Mouse (Mus musculus) midbrain, embryonic 15.5 days (tissue): ENCODE results near the gene Wdr6. TPM values are rescaled to one million over a fixed set of nuclear protein-coding genes. Genes with fewer than 3 reads are reported as not detected.

Experiments
- ATAC-seq: fragments of 200-750 bp; cut with Nextera tagmentation; replicated peaks from 2 replicates; pipeline ENCODE4 v1.8.0; 2017; ENCODE audit warnings: moderate TSS enrichment
- H3K27ac ChIP-seq: fragments of 300-500 bp; sonication (generic); 2 replicates; pipeline ENCODE4 v1.5.1; 2015; ENCODE audit warnings: mild to moderate bottlenecking, inconsistent platforms
- H3K27me3 ChIP-seq: fragments of 300-500 bp; sonication (generic); replicated peaks from 2 replicates; pipeline ENCODE4 v1.6.1; 2015; ENCODE audit warnings: inconsistent platforms
- H3K36me3 ChIP-seq: fragments of 300-500 bp; sonication (generic); replicated peaks from 2 replicates; pipeline ENCODE4 v1.6.1; 2015; ENCODE audit warnings: inconsistent platforms
- H3K4me1 ChIP-seq: fragments of 300-500 bp; sonication (generic); 2 replicates; pipeline ENCODE4 v1.6.1; 2015; ENCODE audit warnings: inconsistent platforms
- H3K4me2 ChIP-seq: fragments of 300-500 bp; sonication (generic); 2 replicates; pipeline ENCODE4 v1.6.1; 2015; ENCODE audit warnings: inconsistent platforms, mild to moderate bottlenecking, moderate library complexity
- H3K4me3 ChIP-seq: fragments of 300-500 bp; sonication (generic); 2 replicates; pipeline ENCODE4 v1.5.1; 2015; ENCODE audit warnings: mild to moderate bottlenecking, inconsistent platforms
- H3K9ac ChIP-seq: fragments of 300-500 bp; sonication (generic); 2 replicates; pipeline ENCODE4 v1.6.1; 2015; ENCODE audit warnings: mild to moderate bottlenecking, inconsistent platforms
- H3K9me3 ChIP-seq: fragments of 300-500 bp; sonication (generic); 2 replicates; pipeline ENCODE4 v1.6.1; 2016; ENCODE audit warnings: inconsistent platforms
- WGBS: fragments of 180-500 bp; shearing (Covaris S2); methylation state at CpG from one replicate; pipeline ENCODE4 v1.1.7; 2015; ENCODE audit warnings: mixed read lengths; 5-methylcytosine and 5-hydroxymethylcytosine counted together
- microRNA counts: library from miRNA; unstranded; fragments of <30 nt; microRNA quantifications from one replicate; lab custom pipeline; 2016
- microRNA-seq: library from miRNA; unstranded; fragments of <30 nt; microRNA quantifications from one replicate; pipeline ENCODE4, GENCODE M21; 2016
- polyA plus RNA-seq: library from polyadenylated mRNA; unstranded; fragments of >200 nt; fragmentation: Nextera tagmentation; extraction: Ambion mirVana; gene quantifications from 2 replicates; pipeline ENCODE4 v1.2.1, GENCODE M21; 2015

The Wdr6 gene
- polyA plus RNA-seq, 1 experiment from 2014 or later = 429 TPM

- peaks cover 56% of the 10 kb centered on the region for H3K36me3 ChIP-seq
Observed at GRCm38 (mm10) chr9:108546875-108547274, 31.7 kb downstream of the Wdr6 start.

GRCm38 (mm10) chr9:108545986-108546385 is 32.6 kb downstream of the Wdr6 start:
- H3K27me3 ChIP-seq = no peaks in the 10 kb centered on the region
- ATAC-seq = no peak
- H3K9me3 ChIP-seq = no peaks in the 10 kb centered on the region
- no peak overlapping the region for H3K4me3 ChIP-seq
- H3K27ac ChIP-seq = no peak overlapping the region
- WGBS = 95% methylated on average over 3 of the region's 3 CpGs
- no peak overlapping the region for H3K9ac ChIP-seq
- H3K4me2 ChIP-seq = no peak overlapping the region
- H3K4me1 ChIP-seq = no peaks in the 10 kb centered on the region
- H3K36me3 ChIP-seq = peaks cover 59% of the 10 kb centered on the region

More at GRCm38 (mm10) chr9:108546875-108547274, 31.7 kb downstream of the Wdr6 start:
- no peak for ATAC-seq
- no peak overlapping the region for H3K4me2 ChIP-seq
- H3K4me1 ChIP-seq = no peaks in the 10 kb centered on the region
- no peaks in the 10 kb centered on the region for H3K9me3 ChIP-seq
- H3K27ac ChIP-seq = no peak overlapping the region
- no peak overlapping the region for H3K4me3 ChIP-seq
- 98% methylated on average over 1 of the region's 1 CpGs for WGBS
- no peak overlapping the region for H3K9ac ChIP-seq
- H3K27me3 ChIP-seq = no peaks in the 10 kb centered on the region

DNA sequence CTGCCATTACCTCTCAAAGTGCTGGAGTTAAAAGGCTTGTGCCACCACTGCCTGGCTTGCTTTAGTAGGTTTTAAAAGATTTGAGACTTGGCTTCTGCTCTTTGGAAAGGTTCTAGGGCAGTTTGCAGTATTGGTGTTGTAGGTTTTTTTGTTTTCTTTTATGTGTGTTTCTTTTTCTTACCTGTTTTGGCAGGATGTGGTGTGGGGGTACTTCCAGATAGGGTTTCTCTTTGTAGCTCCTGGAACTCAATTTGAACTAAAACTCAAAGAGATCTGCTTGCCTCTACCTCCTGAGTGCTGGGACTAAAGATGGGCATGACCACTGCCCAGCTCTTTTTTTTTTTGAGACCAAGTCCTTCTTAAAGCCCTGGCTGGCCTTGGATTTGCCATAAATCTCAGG is 37.7 kb downstream of the Wdr6 start:
- no peak overlapping the region for H3K4me2 ChIP-seq
- no peak overlapping the region for H3K4me3 ChIP-seq
- no peak overlapping the region for H3K27ac ChIP-seq
- no peaks in the 10 kb centered on the region for H3K9me3 ChIP-seq
- peaks cover 59% of the 10 kb centered on the region for H3K36me3 ChIP-seq
- no peak for ATAC-seq
- no peak overlapping the region for H3K9ac ChIP-seq
- no peaks in the 10 kb centered on the region for H3K4me1 ChIP-seq
- H3K27me3 ChIP-seq = no peaks in the 10 kb centered on the region

- Histone ChIP-seq H3K27ac (no peak overlapping the region), H3K4me3 (no peak overlapping the region), H3K9me3 (no peaks in the 10 kb centered on the region), H3K4me1 (no peaks in the 10 kb centered on the region), H3K9ac (no peak overlapping the region), H3K4me2 (no peak overlapping the region), H3K36me3 (peaks cover 60% of the 10 kb centered on the region), H3K27me3 (no peaks in the 10 kb centered on the region)
- 95% methylated on average over 1 of the region's 1 CpGs for WGBS
- ATAC-seq = no peak
Observed at GRCm38 (mm10) chr9:108531496-108531895, 47.0 kb downstream of the Wdr6 start.

DNA sequence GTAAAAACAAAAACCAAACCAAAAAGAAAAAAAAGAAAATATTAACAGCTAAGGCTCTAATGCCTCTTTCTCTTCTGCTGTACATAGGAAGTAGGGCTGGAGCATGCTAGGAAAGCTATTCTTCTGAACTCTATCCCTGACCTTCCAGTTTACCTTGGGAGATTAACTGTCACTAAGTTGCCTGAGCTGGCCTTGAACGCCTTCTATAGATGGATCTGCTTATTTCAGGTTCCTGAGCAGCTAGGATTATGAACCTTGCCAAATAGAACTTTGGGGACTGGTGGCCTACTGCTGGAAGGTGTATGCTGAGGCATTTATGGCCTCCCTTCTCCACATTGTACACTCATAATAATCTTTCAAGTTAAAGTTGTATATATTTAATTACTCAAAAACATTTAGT is 47.6 kb downstream of the Wdr6 start:
- Histone ChIP-seq H3K4me3 (no peak overlapping the region), H3K27me3 (no peaks in the 10 kb centered on the region), H3K9ac (no peak overlapping the region), H3K36me3 (peaks cover 54% of the 10 kb centered on the region), H3K9me3 (no peaks in the 10 kb centered on the region), H3K27ac (no peak overlapping the region), H3K4me1 (no peaks in the 10 kb centered on the region), H3K4me2 (no peak overlapping the region)
- no peak for ATAC-seq
- 91% methylated on average over 1 of the region's 1 CpGs for WGBS

- ATAC-seq = no peak
- WGBS = 89% methylated on average over 3 of the region's 3 CpGs
Observed at GRCm38 (mm10) chr9:108525400-108525799, 53.1 kb downstream of the Wdr6 start.

DNA sequence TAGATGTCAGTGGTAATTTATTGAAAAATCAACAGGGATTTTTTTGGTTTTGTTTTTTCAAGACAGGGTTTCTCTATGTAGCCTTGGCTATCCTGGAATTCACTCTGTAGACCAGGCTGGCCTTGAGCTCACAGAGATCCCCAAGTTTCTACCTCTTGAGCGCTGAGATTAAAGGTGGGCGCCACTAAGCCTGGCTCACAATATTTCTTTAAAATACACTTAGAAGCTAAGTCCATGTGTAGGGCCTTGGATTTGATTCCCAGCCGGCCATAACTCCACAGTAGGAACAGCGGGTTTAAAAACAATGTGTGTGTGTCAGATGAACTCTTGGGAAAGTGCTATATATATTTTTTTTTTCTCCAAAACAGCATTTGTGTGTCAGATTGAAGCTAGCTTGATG is 55.2 kb downstream of the Wdr6 start:
- no peak for ATAC-seq
- H3K36me3 ChIP-seq = peaks cover 2% of the 10 kb centered on the region
- H3K27ac ChIP-seq = no peak overlapping the region
- no peaks in the 10 kb centered on the region for H3K27me3 ChIP-seq
- no peak overlapping the region for H3K9ac ChIP-seq
- H3K9me3 ChIP-seq = no peaks in the 10 kb centered on the region
- no peak overlapping the region for H3K4me2 ChIP-seq
- WGBS = 95% methylated on average over 4 of the region's 4 CpGs
- H3K4me1 ChIP-seq = peaks cover 29% of the 10 kb centered on the region
- no peak overlapping the region for H3K4me3 ChIP-seq

More at GRCm38 (mm10) chr9:108525400-108525799, 53.1 kb downstream of the Wdr6 start:
- Histone ChIP-seq H3K4me3 (no peak overlapping the region), H3K9ac (no peak overlapping the region), H3K4me2 (no peak overlapping the region), H3K4me1 (peaks cover 11% of the 10 kb centered on the region), H3K9me3 (no peaks in the 10 kb centered on the region), H3K27ac (no peak overlapping the region), H3K27me3 (no peaks in the 10 kb centered on the region), H3K36me3 (peaks cover 16% of the 10 kb centered on the region)

MicroRNA genes within 50 kb of the gene (microRNA counts, 519-probe panel; counts per million panel counts)
- 2,814 counts per million, percentile 62 among the panel's probes with 10 or more counts for microRNA mmu-miR-191 (lab: Ali Mortazavi, UCI)
- 2,738 counts per million, percentile 59 among the panel's probes with 10 or more counts for microRNA mmu-miR-425 (lab: Ali Mortazavi, UCI)

Small RNA genes within 50 kb of the gene (microRNA-seq; reads per million reads assigned to microRNA genes)
- gene Gm24083 (not detected), gene Mir191 (not detected), gene Mir425 (1,142 reads per million, percentile 81 among the genes with 10 or more reads in this experiment)

Other genes starting within 250 kb of the Wdr6 start
- gene Gpx1, start 239.8 kb downstream of the Wdr6 start, polyA plus RNA-seq = 413 and 429 TPM in 2 replicates
- gene Usp4, start 230.9 kb downstream of the Wdr6 start, polyA plus RNA-seq = 149 and 151 TPM in 2 replicates
- gene 1700102P08Rik, start 185.9 kb downstream of the Wdr6 start, polyA plus RNA-seq = 2.4 and 2.7 TPM in 2 replicates
- 1.7 and 1.8 TPM in 2 replicates for gene Ccdc36, start 150.3 kb downstream of the Wdr6 start, polyA plus RNA-seq
- gene BC048562, start 142.3 kb downstream of the Wdr6 start, polyA plus RNA-seq = not detected in 2 replicates
- 70.2 and 71.4 TPM in 2 replicates for gene Ccdc71, start 118.2 kb downstream of the Wdr6 start, polyA plus RNA-seq
- gene Klhdc8b, start 117.2 kb downstream of the Wdr6 start, polyA plus RNA-seq = 82.8 and 87.3 TPM in 2 replicates
- 19.1 and 22.7 TPM in 2 replicates for gene Lamb2, start 99.0 kb downstream of the Wdr6 start, polyA plus RNA-seq
- 87.1 and 94.3 TPM in 2 replicates for gene Usp19, start 88.1 kb downstream of the Wdr6 start, polyA plus RNA-seq
- gene Qars, start 71.0 kb downstream of the Wdr6 start, polyA plus RNA-seq = 64.0 and 64.6 TPM in 2 replicates
- gene Qrich1, start 61.9 kb downstream of the Wdr6 start, polyA plus RNA-seq = 132 and 133 TPM in 2 replicates
- 101 TPM in 2 replicates for gene Impdh2, start 18.5 kb downstream of the Wdr6 start, polyA plus RNA-seq
- 75.2 and 76.8 TPM in 2 replicates for gene Ndufaf3, start 11.3 kb downstream of the Wdr6 start, polyA plus RNA-seq
- gene Dalrd3, start 8.9 kb downstream of the Wdr6 start, polyA plus RNA-seq = 336 and 351 TPM in 2 replicates
- gene P4htm, start 18.9 kb upstream of the Wdr6 start, polyA plus RNA-seq = 32.7 and 38.5 TPM in 2 replicates
- 51.7 and 53.3 TPM in 2 replicates for gene Arih2, start 70.6 kb upstream of the Wdr6 start, polyA plus RNA-seq
- gene Slc25a20, start 83.3 kb upstream of the Wdr6 start, polyA plus RNA-seq = 43.2 and 45.1 TPM in 2 replicates
- 67.7 and 68.4 TPM in 2 replicates for gene Prkar2a, start 110.6 kb upstream of the Wdr6 start, polyA plus RNA-seq
- gene Ip6k2, start 205.1 kb upstream of the Wdr6 start, polyA plus RNA-seq = 230 and 239 TPM in 2 replicates
- gene Nckipsd, start 229.6 kb upstream of the Wdr6 start, polyA plus RNA-seq = 34.9 and 38.1 TPM in 2 replicates
- gene Celsr3, start 247.6 kb upstream of the Wdr6 start, polyA plus RNA-seq = 19.6 and 21.3 TPM in 2 replicates